Mouse (Mus musculus): ENCODE measurements around the gene Akr1e1. TPM values are rescaled to one million over a fixed set of nuclear protein-coding genes. Genes with fewer than 3 reads are reported as not detected.

Gene Akr1e1
- polyA plus RNA-seq (2014; fragmentation: Illumina TruSeq; extraction: RNeasy Lipid Tissue Mini Kit (QIAGEN cat#74804); ENCODE audit: low read depth, low replicate concordance), result 45.9 TPM

DNA sequence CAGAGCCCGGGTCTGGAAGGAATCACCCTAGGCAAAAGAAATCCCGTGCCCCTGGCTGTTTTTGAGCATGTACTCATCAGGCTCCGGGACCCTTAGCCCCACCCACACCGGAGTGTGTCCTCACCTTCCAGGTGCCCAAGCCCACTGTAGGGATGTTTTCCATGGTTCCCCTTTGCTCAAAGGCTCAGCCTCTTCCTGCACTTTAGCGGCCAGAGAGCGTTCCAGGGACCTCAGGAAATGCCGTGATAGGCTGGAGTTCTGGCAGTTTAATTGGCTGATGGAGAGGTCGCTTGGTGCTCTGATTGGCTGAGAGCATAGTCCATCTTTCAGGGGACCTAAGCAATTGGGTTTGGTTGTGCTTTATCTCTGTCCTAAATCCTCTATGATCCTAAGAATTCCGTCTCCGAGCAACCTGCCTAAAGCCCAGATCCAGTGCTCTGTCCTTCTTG lies at the start of gene Akr1e1:
TSS of gene Akr1e1 (minus strand) at position 214 of the 449 bp plus-strand sequence.

GRCm38 (mm10) chr13:4573871-4574270 lies 35.1 kb downstream of the Akr1e1 start, which contains the start of gene Akr1c21:
TSS of gene Akr1c21 (plus strand) at chr13:4574075.

Other genes starting within 250 kb of the Akr1e1 start
- 3,950 TPM for gene Akr1c6, start 174.9 kb downstream of the Akr1e1 start, polyA plus RNA-seq (2014; fragmentation: Illumina TruSeq; extraction: RNeasy Lipid Tissue Mini Kit (QIAGEN cat#74804); ENCODE audit: low read depth, low replicate concordance)
- 427 TPM for gene Akr1c20, start 85.8 kb downstream of the Akr1e1 start, polyA plus RNA-seq (2014; fragmentation: Illumina TruSeq; extraction: RNeasy Lipid Tissue Mini Kit (QIAGEN cat#74804); ENCODE audit: low read depth, low replicate concordance)
- not detected for gene Akr1c21, start 35.1 kb downstream of the Akr1e1 start, polyA plus RNA-seq (2014; fragmentation: Illumina TruSeq; extraction: RNeasy Lipid Tissue Mini Kit (QIAGEN cat#74804); ENCODE audit: low read depth, low replicate concordance)

All from liver, adult 10 weeks (tissue).